Mouse (Mus musculus): ENCODE data around the gene Vcl.

Vcl gene

DNA sequence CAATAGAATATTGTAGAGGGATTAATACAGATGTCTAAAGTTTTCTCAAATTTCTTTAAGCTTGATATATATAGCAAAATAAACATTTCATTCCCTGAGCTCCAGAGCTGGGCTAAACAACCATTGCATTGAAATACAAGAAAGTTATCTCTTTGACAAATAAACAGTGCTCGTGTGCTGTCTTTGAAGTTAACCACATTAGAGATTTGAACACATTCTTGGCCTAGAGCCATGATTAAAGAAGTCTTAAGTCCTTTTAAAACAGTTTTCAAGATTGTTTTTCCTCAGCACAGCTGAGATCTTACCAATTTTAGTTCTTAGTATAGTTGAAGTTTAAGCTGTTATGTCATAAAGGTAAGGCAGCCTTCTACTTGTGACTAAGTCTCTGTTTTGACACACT, 135.1 kb downstream of the Vcl start:
- ATAC-seq (ENCODE audit: low TSS enrichment): no peak

- ATAC-seq (ENCODE audit: low TSS enrichment): peak; percentile 67; the same call in 1 of the 2 replicates
Measured at GRCm38 (mm10) chr14:21065490-21066162, 136.4 kb downstream of the Vcl start.

DNA sequence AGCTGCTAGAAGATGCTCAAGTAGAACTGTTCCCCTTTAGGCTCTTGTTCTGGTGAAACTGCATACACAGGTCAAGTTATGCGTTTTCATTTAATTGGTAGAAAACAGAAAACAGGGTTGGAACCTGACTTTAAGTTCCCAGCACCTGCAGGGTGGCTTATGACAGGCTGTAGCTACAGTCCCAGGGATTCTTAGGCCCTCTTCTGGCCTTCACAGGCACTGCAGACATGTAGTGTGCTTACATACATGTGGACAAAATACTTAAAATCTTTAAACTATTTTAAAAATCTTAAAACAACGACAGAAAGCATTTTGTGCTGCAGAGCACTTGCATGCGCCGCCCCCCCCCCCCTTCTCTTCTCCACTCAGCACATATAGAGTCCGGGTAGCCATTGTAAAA, 140.4 kb downstream of the Vcl start:
- no peak for ATAC-seq (ENCODE audit: low TSS enrichment)

DNA sequence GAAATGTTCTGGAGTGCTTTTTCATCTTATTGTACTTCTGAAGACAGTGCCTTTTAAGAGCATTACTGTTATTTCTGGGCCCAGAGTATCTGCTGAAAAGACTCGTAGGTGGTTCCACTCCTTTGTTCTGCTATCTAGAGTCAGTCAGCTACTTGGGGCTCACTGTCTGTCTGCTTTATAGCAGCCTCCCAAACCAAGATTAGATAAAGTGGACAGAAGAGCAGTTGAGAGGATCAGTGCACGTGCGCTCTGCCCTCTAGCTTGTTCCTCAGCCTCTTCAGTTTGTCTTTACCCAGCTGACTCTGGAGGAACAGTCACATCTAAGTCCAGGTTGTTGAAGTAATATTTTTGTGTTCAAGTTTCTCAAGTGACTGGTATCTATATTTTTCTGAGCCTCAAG, 144.8 kb downstream of the Vcl start:
- ATAC-seq (ENCODE audit: low TSS enrichment): no peak

GRCm38 (mm10) chr14:21074398-21075320, 145.5 kb downstream of the Vcl start:
- ATAC-seq (ENCODE audit: low TSS enrichment): no peak

- ATAC-seq (ENCODE audit: low TSS enrichment): peak; percentile 91
Measured at GRCm38 (mm10) chr14:21075751-21076500, 146.7 kb downstream of the Vcl start.

GRCm38 (mm10) chr14:21076501-21077194, 147.4 kb downstream of the Vcl start:
- peak; percentile 25; the same call in 1 of the 2 replicates for ATAC-seq (ENCODE audit: low TSS enrichment)

DNA sequence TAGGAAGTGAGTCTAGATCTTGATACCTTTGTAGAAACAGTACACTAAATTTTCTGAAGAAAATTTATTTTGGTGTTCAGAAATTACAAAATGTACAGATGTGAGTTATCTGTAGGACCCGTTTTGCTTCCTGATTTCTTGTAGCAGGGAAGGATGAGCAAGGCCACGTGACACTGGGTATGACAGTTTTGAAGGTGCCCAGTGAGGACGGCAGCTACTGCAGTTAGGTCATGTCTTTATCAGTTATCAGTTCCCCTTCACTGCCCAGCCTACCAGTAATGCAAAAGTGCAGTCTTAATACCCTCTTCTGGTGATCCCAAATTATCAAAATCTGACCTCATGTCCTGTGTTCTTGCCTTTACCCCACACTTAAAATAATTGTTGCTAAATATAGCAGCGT, 148.7 kb downstream of the Vcl start:
- no peak for ATAC-seq (ENCODE audit: low TSS enrichment)

DNA sequence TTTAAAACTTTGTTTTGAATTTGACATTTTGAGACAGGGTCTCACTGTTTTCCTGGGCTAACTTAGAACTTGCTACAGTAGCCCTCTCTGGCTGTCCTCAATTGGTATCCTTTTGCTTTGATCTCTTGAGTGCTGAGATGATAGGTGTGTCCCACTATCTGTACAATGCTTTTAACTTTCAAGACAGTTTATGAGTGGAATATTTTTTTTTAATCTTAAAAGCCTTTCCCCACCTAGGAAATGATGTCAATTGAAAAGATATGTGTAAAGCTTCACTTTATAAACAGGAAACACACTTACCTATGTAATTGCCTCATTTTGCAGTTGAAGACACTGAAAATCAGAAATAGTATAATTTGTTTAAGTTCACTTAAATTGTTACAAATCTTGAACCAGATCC, 149.3 kb downstream of the Vcl start:
- no peak for ATAC-seq (ENCODE audit: low TSS enrichment)

GRCm38 (mm10) chr14:21082823-21083222, 153.6 kb downstream of the Vcl start:
- ATAC-seq (ENCODE audit: low TSS enrichment): no peak
